Mouse (Mus musculus): ENCODE results near the gene Pcca. TPM values are rescaled to one million over a fixed set of nuclear protein-coding genes. Genes with fewer than 3 reads are reported as not detected.

Gene Pcca
- polyA plus RNA-seq, 1 experiment from 2014 or later = 28.4 TPM

GRCm38 (mm10) chr14:122876723-122877122 is 342.6 kb downstream of the Pcca start:
- H3K27me3 ChIP-seq (replicated peaks) = no peaks in the 10 kb centered on the region
- H3K36me3 ChIP-seq = no peaks in the 10 kb centered on the region
- no peak overlapping the region for H3K4me3 ChIP-seq
- H3K4me2 ChIP-seq = no peak overlapping the region
- H3K9me3 ChIP-seq (replicated peaks) = no peaks in the 10 kb centered on the region
- WGBS = 62% methylated on average over 7 of the region's 7 CpGs
- no peak for ATAC-seq (ENCODE audit: insufficient number of reproducible peaks, low FRiP score)
- peaks cover 26% of the 10 kb centered on the region for H3K4me1 ChIP-seq (replicated peaks)
- H3K9ac ChIP-seq = no peak overlapping the region
- H3K27ac ChIP-seq (ENCODE audit: poor library complexity, severe bottlenecking) = no peak overlapping the region

GRCm38 (mm10) chr14:122877787-122878186 is 343.7 kb downstream of the Pcca start:
- no peak overlapping the region for H3K9ac ChIP-seq

GRCm38 (mm10) chr14:122880291-122880690 is 346.2 kb downstream of the Pcca start:
- Histone ChIP-seq H3K4me3 (no peak overlapping the region), H3K9me3 (replicated peaks) (no peaks in the 10 kb centered on the region), H3K4me2 (no peak overlapping the region), H3K36me3 (no peaks in the 10 kb centered on the region), H3K27ac (ENCODE audit: poor library complexity, severe bottlenecking) (no peak overlapping the region), H3K4me1 (replicated peaks) (peaks cover 18% of the 10 kb centered on the region), H3K27me3 (replicated peaks) (no peaks in the 10 kb centered on the region), H3K9ac (no peak overlapping the region)
- ATAC-seq (ENCODE audit: insufficient number of reproducible peaks, low FRiP score) = no peak
- 74% methylated on average over 7 of the region's 7 CpGs for WGBS

More at GRCm38 (mm10) chr14:122877787-122878186, 343.7 kb downstream of the Pcca start:
- 75% methylated on average over 3 of the region's 3 CpGs for WGBS
- ATAC-seq (ENCODE audit: insufficient number of reproducible peaks, low FRiP score) = no peak
- no peaks in the 10 kb centered on the region for H3K9me3 ChIP-seq (replicated peaks)
- H3K36me3 ChIP-seq = no peaks in the 10 kb centered on the region
- H3K4me3 ChIP-seq = no peak overlapping the region
- no peak overlapping the region for H3K27ac ChIP-seq (ENCODE audit: poor library complexity, severe bottlenecking)
- no peaks in the 10 kb centered on the region for H3K27me3 ChIP-seq (replicated peaks)
- H3K4me2 ChIP-seq = no peak overlapping the region
- peaks cover 21% of the 10 kb centered on the region for H3K4me1 ChIP-seq (replicated peaks)

DNA sequence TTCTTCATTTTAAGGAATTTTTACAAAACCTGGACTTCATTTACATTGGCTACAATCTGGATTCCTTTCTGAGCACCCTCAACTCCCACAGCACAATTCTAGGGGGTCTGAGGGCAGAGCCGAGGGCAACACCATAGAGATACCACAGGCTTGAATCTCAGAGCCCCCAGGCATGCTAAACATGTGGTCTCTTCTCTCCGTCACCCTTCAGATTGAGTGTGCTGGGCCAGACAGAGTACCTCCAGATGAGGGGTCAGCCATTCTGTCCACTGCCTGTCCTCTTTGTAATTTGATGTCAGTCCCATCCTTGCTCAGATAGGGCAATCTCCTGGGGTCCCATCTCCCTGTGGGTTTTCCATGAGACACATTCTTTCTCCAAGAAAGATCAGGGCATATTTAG is 347.6 kb downstream of the Pcca start:
- no peak overlapping the region for H3K9ac ChIP-seq
- H3K9me3 ChIP-seq (replicated peaks) = no peaks in the 10 kb centered on the region
- no peak overlapping the region for H3K27ac ChIP-seq (ENCODE audit: poor library complexity, severe bottlenecking)
- WGBS = 67% methylated on average over 2 of the region's 2 CpGs
- peaks cover 12% of the 10 kb centered on the region; the same call in 1 of the 2 replicates for H3K4me1 ChIP-seq (replicated peaks)
- H3K27me3 ChIP-seq (replicated peaks) = no peaks in the 10 kb centered on the region; the same call in 1 of the 2 replicates
- H3K4me3 ChIP-seq = no peak overlapping the region
- H3K4me2 ChIP-seq = no peak overlapping the region
- no peak for ATAC-seq (ENCODE audit: insufficient number of reproducible peaks, low FRiP score)
- H3K36me3 ChIP-seq = no peaks in the 10 kb centered on the region

DNA sequence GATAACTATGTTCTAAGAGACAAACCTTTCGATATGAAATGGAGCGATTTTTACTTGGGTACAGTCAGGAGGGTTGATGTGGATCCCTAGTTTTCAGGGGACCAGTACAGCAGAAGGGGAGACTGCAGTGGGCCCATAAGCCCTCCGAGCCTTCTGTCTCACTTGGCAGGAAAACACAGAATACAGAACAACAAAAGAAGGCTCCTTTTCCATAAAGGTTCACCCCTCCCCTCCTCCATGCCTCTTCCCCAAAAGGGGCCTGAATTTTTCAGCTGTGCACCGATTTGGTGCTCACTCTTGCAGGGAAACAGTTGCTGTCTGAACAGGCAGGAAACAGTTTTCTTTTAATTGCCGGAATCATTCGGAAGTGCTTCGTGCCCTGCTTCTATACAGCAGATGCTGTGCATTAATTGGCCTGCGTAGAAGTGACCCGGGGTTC is 348.1 kb downstream of the Pcca start:
- no peaks in the 10 kb centered on the region for H3K9me3 ChIP-seq (replicated peaks)
- H3K4me1 ChIP-seq (replicated peaks) = peaks cover 12% of the 10 kb centered on the region; the same call in 1 of the 2 replicates
- H3K27me3 ChIP-seq (replicated peaks) = no peaks in the 10 kb centered on the region; the same call in 1 of the 2 replicates
- H3K27ac ChIP-seq (ENCODE audit: poor library complexity, severe bottlenecking) = no peak overlapping the region
- H3K36me3 ChIP-seq = no peaks in the 10 kb centered on the region
- H3K4me3 ChIP-seq = no peak overlapping the region
- H3K9ac ChIP-seq = no peak overlapping the region
- H3K4me2 ChIP-seq = no peak overlapping the region
- WGBS = 79% methylated on average over 9 of the region's 9 CpGs
- no peak for ATAC-seq (ENCODE audit: insufficient number of reproducible peaks, low FRiP score)

DNA sequence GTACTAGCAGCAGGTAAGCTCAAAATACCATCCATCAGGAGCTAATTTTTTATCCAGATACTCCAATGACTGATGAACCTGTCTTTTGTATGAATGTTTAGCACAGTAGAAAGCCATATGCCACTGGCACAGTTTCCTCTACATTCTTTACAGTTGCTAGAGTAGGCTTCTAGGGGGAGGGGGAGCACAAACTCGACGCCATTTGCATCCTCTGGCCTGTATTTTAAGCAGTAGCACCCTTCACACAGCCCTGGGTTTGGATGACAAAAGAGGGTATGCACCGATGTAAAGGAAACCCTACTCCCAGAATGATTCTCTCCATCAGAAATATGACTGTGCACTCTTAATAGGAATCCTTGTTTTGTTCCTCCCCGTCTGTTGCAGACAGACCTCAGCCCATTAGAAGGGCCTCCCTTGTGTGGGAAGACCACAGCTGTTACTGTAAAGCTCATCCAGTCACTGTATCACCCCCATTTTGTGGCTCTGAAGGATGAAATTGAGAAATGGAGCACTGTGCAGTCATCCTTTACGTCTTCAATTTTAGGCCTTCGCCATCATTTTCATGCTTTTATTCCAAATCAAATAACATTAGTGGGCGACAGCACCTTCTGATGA is 348.8 kb downstream of the Pcca start:
- Histone ChIP-seq H3K36me3 (no peaks in the 10 kb centered on the region), H3K9me3 (replicated peaks) (no peaks in the 10 kb centered on the region), H3K4me1 (replicated peaks) (peaks cover 19% of the 10 kb centered on the region), H3K4me2 (no peak overlapping the region), H3K9ac (no peak overlapping the region), H3K27me3 (replicated peaks) (no peaks in the 10 kb centered on the region; the same call in 1 of the 2 replicates), H3K4me3 (no peak overlapping the region), H3K27ac (ENCODE audit: poor library complexity, severe bottlenecking) (no peak overlapping the region)
- no peak for ATAC-seq (ENCODE audit: insufficient number of reproducible peaks, low FRiP score)
- WGBS = 84% methylated on average over 7 of the region's 7 CpGs

DNA sequence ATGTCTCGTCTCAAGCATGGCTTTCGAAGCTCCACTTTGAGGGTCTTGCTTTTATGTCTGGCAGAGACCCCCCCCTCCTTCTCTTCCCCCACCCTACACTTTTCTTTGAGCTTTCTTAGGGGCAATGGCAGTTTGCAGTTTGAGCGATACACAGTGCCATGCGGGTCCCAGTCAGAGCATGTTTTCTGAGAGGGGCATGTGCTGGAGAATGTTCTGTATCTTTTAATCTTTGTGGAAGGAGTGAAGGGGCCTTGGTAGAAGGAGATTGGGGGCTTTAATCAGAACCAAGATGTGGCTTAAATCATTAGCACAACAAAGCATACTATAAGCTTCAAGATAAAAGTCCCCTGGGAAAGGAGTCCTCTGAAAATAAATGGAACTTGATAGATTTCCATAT is 349.3 kb downstream of the Pcca start:
- no peak for ATAC-seq (ENCODE audit: insufficient number of reproducible peaks, low FRiP score)
- no peak overlapping the region for H3K4me3 ChIP-seq
- H3K9ac ChIP-seq = no peak overlapping the region
- no peak overlapping the region for H3K4me2 ChIP-seq
- H3K36me3 ChIP-seq = no peaks in the 10 kb centered on the region
- H3K4me1 ChIP-seq (replicated peaks) = peaks cover 24% of the 10 kb centered on the region
- no peak overlapping the region for H3K27ac ChIP-seq (ENCODE audit: poor library complexity, severe bottlenecking)
- no peaks in the 10 kb centered on the region; the same call in 1 of the 2 replicates for H3K27me3 ChIP-seq (replicated peaks)
- WGBS = 72% methylated on average over 4 of the region's 4 CpGs
- H3K9me3 ChIP-seq (replicated peaks) = no peaks in the 10 kb centered on the region

DNA sequence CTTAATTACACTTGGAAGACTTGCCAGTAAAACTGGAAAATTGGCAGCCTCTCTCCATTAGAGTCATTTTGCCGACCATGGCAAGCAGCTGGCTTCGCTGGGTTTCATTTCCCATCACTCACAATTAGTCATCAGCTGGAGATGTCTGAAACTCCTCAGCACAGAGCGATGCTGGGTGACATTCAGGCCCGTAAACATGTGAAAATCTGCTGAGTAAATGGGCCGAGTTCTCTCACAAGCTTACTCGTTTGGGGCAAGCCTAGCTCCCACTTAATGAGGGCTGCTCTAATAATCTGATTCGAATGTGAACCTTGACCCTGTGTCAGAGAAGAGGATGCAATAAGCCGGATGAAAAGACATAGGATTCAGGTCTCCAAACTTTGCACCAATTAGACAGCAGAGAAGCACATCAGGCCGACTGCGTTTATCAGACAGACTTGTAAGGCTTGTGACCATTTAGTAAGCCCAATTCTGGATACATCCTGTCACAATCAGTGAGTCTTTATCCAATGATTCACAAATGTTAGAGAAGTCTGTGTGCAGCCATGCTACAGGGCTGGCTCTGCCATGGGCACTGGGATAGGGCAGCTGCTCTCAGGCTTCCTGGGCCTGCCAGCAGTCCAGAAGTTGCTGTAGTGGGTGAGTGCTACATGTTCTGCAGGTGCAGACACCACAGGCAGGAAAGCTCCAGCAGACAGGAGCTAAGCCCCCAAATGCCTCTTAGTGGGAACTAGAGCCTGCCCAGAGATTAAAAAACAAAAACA is 349.9 kb downstream of the Pcca start:
- Histone ChIP-seq H3K27ac (ENCODE audit: poor library complexity, severe bottlenecking) (no peak overlapping the region), H3K9ac (no peak overlapping the region), H3K4me2 (no peak overlapping the region), H3K9me3 (replicated peaks) (no peaks in the 10 kb centered on the region), H3K36me3 (no peaks in the 10 kb centered on the region), H3K4me1 (replicated peaks) (peaks cover 30% of the 10 kb centered on the region), H3K4me3 (no peak overlapping the region), H3K27me3 (replicated peaks) (no peaks in the 10 kb centered on the region; the same call in 1 of the 2 replicates)
- WGBS = 57% methylated on average over 10 of the region's 10 CpGs
- ATAC-seq (ENCODE audit: insufficient number of reproducible peaks, low FRiP score) = no peak

GRCm38 (mm10) chr14:122885893-122886292 is 351.8 kb downstream of the Pcca start:
- 85% methylated on average over 7 of the region's 7 CpGs for WGBS
- Histone ChIP-seq H3K9me3 (replicated peaks) (no peaks in the 10 kb centered on the region), H3K27ac (ENCODE audit: poor library complexity, severe bottlenecking) (no peak overlapping the region), H3K4me1 (replicated peaks) (peaks cover 33% of the 10 kb centered on the region), H3K4me3 (no peak overlapping the region), H3K4me2 (no peak overlapping the region), H3K9ac (no peak overlapping the region), H3K36me3 (peaks cover 7% of the 10 kb centered on the region; the same call in 1 of the 2 replicates), H3K27me3 (replicated peaks) (no peaks in the 10 kb centered on the region; the same call in 1 of the 2 replicates)
- no peak for ATAC-seq (ENCODE audit: insufficient number of reproducible peaks, low FRiP score)

DNA sequence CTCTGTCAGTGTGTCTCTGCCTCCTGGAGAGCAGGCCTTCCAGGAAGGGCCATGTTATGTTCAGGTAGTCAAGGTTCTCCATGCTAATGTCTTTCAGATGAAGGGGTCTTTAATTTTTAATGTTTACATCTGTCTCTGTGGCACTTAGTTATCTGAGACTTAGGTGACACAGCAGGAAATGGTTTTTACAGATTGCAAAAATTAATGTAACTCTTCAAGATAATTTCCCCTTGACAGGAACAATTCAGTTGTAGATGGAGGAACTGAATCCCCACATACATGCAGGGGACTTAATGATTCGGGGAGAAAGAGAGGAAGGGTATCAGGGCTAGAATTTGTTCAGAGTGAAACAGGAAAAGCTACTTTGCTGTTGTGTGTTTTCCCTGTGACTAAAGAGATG is 353.2 kb downstream of the Pcca start:
- H3K27me3 ChIP-seq (replicated peaks) = no peaks in the 10 kb centered on the region; the same call in 1 of the 2 replicates
- 77% methylated on average over 1 of the region's 1 CpGs for WGBS
- no peak overlapping the region for H3K9ac ChIP-seq
- H3K4me2 ChIP-seq = no peak overlapping the region
- peaks cover 13% of the 10 kb centered on the region for H3K36me3 ChIP-seq
- H3K4me1 ChIP-seq (replicated peaks) = peaks cover 28% of the 10 kb centered on the region
- H3K27ac ChIP-seq (ENCODE audit: poor library complexity, severe bottlenecking) = no peak overlapping the region
- ATAC-seq (ENCODE audit: insufficient number of reproducible peaks, low FRiP score) = no peak
- H3K9me3 ChIP-seq (replicated peaks) = no peaks in the 10 kb centered on the region
- no peak overlapping the region for H3K4me3 ChIP-seq

DNA sequence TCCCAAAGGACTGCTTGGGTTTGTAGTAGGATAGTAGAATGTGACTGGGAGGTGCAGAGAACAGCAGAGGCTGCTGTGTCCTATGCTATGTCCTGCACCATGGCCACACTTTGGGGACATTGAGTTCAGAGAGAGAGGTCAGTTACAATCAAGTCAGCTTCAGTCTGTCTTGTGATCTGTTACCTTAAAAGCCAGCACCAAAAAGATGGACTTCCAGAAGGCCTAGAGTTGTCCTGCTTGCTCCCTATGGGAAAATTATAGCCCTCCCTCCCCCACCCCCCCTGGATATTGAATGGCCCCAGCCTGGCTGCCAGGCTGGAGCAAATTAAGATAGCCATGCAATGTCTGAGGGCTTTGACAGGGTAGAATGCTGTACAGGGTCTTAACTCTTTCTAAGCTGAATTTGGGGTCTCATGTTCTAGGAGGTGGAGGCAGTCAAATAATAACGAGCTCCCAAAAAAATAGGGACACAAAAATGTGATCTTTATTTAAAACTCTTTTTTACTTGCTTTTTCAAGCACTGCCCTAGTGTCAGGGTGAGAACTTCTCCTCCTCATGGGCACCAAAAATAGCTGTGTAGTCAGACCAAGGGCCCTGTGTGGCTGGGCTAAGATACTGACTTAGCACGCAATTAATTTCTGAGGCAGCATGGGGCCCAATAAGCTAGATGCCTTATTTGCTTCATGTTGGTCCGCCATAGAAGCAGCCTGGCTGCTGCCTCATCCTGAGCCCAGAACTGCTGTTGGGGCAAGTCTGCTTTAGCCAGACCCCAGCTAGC is 353.8 kb downstream of the Pcca start:
- 0 out of 2 replicates have a peak, but pooled peaks have one; percentile 55 for ATAC-seq (ENCODE audit: insufficient number of reproducible peaks, low FRiP score)
- no peak overlapping the region for H3K4me3 ChIP-seq
- H3K27me3 ChIP-seq (replicated peaks) = no peaks in the 10 kb centered on the region; the same call in 1 of the 2 replicates
- peak overlapping the region; percentile 56 for H3K27ac ChIP-seq (ENCODE audit: poor library complexity, severe bottlenecking)
- peaks cover 13% of the 10 kb centered on the region for H3K36me3 ChIP-seq
- WGBS = 56% methylated on average over 3 of the region's 3 CpGs
- H3K4me1 ChIP-seq (replicated peaks) = peaks cover 28% of the 10 kb centered on the region
- no peak overlapping the region for H3K4me2 ChIP-seq
- no peak overlapping the region for H3K9ac ChIP-seq
- no peaks in the 10 kb centered on the region for H3K9me3 ChIP-seq (replicated peaks)

Data from heart, embryonic 12.5 days (tissue).